Mouse (Mus musculus) kidney, postnatal 0 days (tissue): ENCODE measurements around the gene 4930469K13Rik. TPM values are rescaled to one million over a fixed set of nuclear protein-coding genes. Genes with fewer than 3 reads are reported as not detected.

Experiments
- ATAC-seq: fragments of 200-750 bp; cut with Nextera tagmentation; replicated peaks from 2 replicates; pipeline ENCODE4 v1.8.0; 2017; ENCODE audit warnings: low read depth, moderate number of reproducible peaks, moderate TSS enrichment, moderate library complexity; ENCODE audit not compliant: low FRiP score
- DNase-seq: peaks from one replicate; pipeline ENCODE4 v3.0.0-alpha.2; 2016; ENCODE audit warnings: low spot score
- H3K27ac ChIP-seq: fragments of 300-500 bp; sonication (generic); 2 replicates; pipeline ENCODE4 v1.5.1; 2014; ENCODE audit warnings: mild to moderate bottlenecking
- H3K27me3 ChIP-seq: fragments of 300-500 bp; sonication (generic); 2 replicates; pipeline ENCODE4 v1.6.1; 2014; ENCODE audit warnings: low read length, mixed read lengths; ENCODE audit not compliant: insufficient read depth
- H3K36me3 ChIP-seq: fragments of 300-500 bp; sonication (generic); 2 replicates; pipeline ENCODE4 v1.6.1; 2014; ENCODE audit warnings: low read length, mixed read lengths; ENCODE audit not compliant: insufficient read depth
- H3K4me1 ChIP-seq: fragments of 300-500 bp; sonication (generic); replicated peaks from 2 replicates; pipeline ENCODE4 v1.6.1; 2014; ENCODE audit warnings: antibody characterized with exemption, low read length, mixed read lengths; ENCODE audit not compliant: insufficient read depth
- H3K4me2 ChIP-seq: fragments of 300-500 bp; sonication (generic); 2 replicates; pipeline ENCODE4 v1.6.1; 2014; ENCODE audit warnings: mild to moderate bottlenecking, low read length, moderate library complexity, mixed read lengths
- H3K4me3 ChIP-seq: fragments of 300-500 bp; sonication (generic); replicated peaks from 2 replicates; pipeline ENCODE4 v1.5.1; 2014; ENCODE audit warnings: low read depth, low read length
- H3K9ac ChIP-seq: fragments of 300-500 bp; sonication (generic); 2 replicates; pipeline ENCODE4 v1.6.1; 2014; ENCODE audit warnings: low read depth, low read length
- H3K9me3 ChIP-seq: fragments of 300-500 bp; sonication (generic); replicated peaks from 2 replicates; pipeline ENCODE4 v1.6.1; 2016; ENCODE audit warnings: low read length, inconsistent platforms, mixed read lengths
- CTCF ChIP-seq: IDR thresholded peaks from 2 replicates; pipeline ENCODE4 v1.5.1; 2016; ENCODE audit warnings: antibody characterized with exemption, low read depth, mild to moderate bottlenecking, moderate library complexity
- WGBS: fragments of 180-500 bp; shearing (Covaris S2); extraction: QIAGEN DNeasy Blood & Tissue Kit; methylation state at CpG from one replicate; pipeline ENCODE4 v1.1.7; 2014; 5-methylcytosine and 5-hydroxymethylcytosine counted together
- polyA plus RNA-seq: library from polyadenylated mRNA; unstranded; fragments of >200 nt; fragmentation: Nextera tagmentation; extraction: Ambion mirVana; gene quantifications from 2 replicates; pipeline ENCODE4 v1.2.1, GENCODE M21; 2015

4930469K13Rik gene
- polyA plus RNA-seq, 1 experiment from 2014 or later: not detected

DNA sequence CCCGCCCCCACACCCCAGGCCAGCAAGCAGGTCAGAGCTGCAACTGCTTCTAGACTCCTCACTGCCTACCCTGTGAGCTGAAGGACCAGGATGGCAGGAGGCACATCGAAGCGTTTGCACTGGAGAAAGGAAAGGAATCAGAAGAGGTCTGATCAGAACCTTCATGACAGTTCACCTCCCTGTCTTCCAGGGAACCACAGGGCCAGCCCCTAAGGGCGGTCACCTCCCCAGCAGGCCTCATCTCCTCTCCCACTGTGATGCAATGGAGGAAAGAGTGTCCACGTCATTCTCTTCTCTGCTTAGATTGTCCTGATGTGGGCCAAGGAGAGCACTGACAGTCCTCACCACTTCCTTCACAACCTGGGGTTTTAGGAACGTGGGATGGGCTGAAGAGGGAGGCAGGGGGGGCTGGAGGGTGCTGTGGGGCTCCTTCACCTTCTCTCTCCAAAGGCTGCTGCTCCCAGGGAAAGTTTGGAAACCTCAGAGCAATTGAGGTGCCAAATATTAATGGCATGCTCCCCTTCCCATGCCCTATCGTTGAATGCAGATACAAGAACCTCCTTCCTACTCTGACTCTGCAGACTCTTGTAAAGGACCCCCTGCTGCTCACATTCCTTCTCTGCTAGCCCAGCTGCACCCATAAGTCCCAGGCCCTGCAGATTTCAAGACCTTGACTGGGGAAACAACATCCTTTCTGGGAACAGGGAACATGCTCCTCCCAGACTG, 88.1 kb downstream of the 4930469K13Rik start:
- DNase-seq (no peak), ATAC-seq (no peak)
- 71% methylated on average over 7 of the region's 7 CpGs for WGBS
- Histone ChIP-seq H3K4me2 (no peak overlapping the region), H3K4me3 (no peak overlapping the region), H3K9ac (no peak overlapping the region), H3K27me3 (no peaks in the 10 kb centered on the region), H3K27ac (no peak overlapping the region), H3K9me3 (no peaks in the 10 kb centered on the region), H3K36me3 (no peaks in the 10 kb centered on the region), H3K4me1 (no peaks in the 10 kb centered on the region)
- TF ChIP-seq CTCF: no peak

DNA sequence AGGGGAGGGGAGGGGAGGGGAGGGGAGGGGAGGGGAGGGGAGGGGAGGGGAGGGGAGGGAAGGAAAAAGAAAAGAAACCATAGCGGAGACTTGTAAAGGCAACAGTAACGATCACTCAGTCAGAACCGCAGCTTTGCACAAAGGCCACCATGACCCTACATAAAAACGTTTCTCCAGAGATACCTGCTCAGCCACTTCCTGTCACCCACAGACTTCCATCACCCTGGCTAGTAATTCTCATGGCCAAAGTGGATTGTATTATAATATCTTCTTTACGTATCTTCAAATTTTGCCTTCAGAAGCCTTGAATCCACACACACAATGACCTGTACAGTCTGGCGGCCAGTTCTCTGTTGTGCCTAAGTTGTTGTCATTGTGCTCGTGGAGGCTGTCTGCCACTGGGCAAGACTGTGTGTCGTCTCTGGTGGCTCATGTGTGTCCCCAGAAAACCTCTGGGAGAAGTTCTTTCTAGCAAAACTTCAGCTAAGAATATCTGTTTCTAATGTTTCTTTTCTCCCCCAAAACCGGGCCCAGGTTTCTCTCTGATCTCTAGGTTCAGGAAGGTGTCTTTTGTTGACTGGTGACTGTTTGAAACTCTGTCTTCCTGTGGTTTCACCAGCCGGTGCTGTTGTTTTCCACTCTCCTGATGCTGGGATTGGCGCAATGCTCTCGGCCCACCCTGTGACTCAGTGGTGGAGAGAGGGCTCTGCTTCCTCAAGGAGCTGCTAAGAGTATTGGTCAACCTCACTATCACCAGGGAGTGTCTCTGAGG, 88.9 kb downstream of the 4930469K13Rik start:
- H3K27ac ChIP-seq: no peak overlapping the region
- no peak for ATAC-seq
- 76% methylated on average over 12 of the region's 12 CpGs for whole genome bisulfite sequencing

DNA sequence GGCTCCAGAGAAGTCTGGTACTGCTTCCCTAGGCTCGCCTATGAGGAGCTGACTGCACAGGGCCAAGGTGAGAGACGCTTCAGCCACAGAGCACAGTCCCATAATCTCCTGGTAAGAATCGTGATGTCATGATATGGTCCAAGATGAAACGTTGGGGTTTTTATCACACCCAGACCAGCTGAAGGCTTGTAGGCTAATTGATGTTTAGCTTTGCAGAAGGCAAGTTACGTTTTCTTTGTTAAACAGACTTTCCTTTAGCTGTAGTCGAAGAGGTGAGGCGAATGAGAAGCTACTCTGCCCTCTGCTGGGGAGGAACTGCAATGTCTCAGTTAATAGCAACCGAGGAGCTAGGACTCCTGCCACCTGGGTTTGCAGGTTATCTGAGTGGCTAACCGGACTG, 89.7 kb downstream of the 4930469K13Rik start:
- TF ChIP-seq CTCF: peak; percentile 80
- H3K27ac ChIP-seq: no peak overlapping the region
- no peak for ATAC-seq

More for the DNA sequence above, 88.9 kb downstream of the 4930469K13Rik start:
- Histone ChIP-seq H3K9ac (no peak overlapping the region), H3K4me1 (no peaks in the 10 kb centered on the region), H3K4me3 (no peak overlapping the region), H3K9me3 (no peaks in the 10 kb centered on the region), H3K4me2 (no peak overlapping the region), H3K36me3 (no peaks in the 10 kb centered on the region), H3K27me3 (no peaks in the 10 kb centered on the region)
- no peak for DNase-seq
- TF ChIP-seq CTCF: no peak

DNA sequence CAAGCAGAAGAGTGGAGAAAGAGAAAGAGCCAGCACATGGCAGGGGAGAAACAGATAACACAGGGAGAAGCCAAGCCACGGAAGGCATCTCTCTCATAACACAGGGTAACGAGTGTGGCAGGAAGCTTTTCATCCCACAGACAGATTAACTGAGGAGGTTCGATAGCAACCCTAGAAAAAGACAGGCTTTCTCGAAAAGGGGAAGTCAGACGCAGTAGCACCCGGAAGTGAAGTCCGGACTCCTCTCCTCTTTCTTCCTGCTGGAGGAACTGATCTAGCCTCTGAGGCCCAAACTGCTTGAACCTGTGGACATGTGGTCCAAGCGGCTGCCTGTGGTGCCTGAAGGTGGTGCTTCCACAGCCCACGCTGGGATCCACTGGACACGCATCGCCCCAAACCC, 90.1 kb downstream of the 4930469K13Rik start:
- Histone ChIP-seq H3K27ac (no peak overlapping the region), H3K4me1 (no peaks in the 10 kb centered on the region), H3K27me3 (no peaks in the 10 kb centered on the region), H3K4me2 (no peak overlapping the region), H3K36me3 (no peaks in the 10 kb centered on the region), H3K4me3 (no peak overlapping the region), H3K9me3 (no peaks in the 10 kb centered on the region), H3K9ac (no peak overlapping the region)
- DNase-seq (no peak), ATAC-seq (no peak)
- no peak for TF ChIP-seq CTCF
- WGBS: 90% methylated on average over 11 of the region's 11 CpGs

More for the DNA sequence above, 89.7 kb downstream of the 4930469K13Rik start:
- 46% methylated on average over 9 of the region's 9 CpGs for WGBS
- DNase-seq: peak; percentile 75
- Histone ChIP-seq H3K27me3 (no peaks in the 10 kb centered on the region), H3K4me1 (no peaks in the 10 kb centered on the region), H3K36me3 (no peaks in the 10 kb centered on the region), H3K4me2 (no peak overlapping the region), H3K9me3 (no peaks in the 10 kb centered on the region), H3K4me3 (no peak overlapping the region), H3K9ac (no peak overlapping the region)

DNA sequence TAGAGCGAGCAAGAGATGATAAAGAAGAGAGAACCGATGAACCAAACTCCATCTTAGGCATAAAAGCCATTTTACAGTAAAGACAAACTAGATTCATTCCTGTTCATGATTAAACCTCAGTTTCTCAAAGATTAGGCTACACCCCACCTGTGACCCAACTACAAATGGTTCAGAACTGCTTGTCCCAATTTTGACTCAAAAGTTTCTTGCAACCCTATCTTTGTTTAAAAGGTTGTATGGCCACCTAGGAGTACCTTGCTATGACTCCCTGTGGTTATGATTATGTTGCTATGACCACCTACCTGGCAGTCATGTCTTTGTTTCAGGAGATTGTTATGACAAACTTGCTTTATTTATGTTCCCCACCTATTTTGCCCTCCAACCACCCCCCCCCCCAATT, 90.7 kb downstream of the 4930469K13Rik start:
- Histone ChIP-seq H3K4me1 (no peaks in the 10 kb centered on the region), H3K27me3 (no peaks in the 10 kb centered on the region), H3K27ac (no peak overlapping the region), H3K9me3 (no peaks in the 10 kb centered on the region), H3K4me3 (no peak overlapping the region), H3K4me2 (no peak overlapping the region), H3K36me3 (no peaks in the 10 kb centered on the region), H3K9ac (no peak overlapping the region)
- ATAC-seq (no peak), DNase-seq (no peak)
- 91% methylated on average over 2 of the region's 2 CpGs for WGBS
- TF ChIP-seq CTCF: no peak

DNA sequence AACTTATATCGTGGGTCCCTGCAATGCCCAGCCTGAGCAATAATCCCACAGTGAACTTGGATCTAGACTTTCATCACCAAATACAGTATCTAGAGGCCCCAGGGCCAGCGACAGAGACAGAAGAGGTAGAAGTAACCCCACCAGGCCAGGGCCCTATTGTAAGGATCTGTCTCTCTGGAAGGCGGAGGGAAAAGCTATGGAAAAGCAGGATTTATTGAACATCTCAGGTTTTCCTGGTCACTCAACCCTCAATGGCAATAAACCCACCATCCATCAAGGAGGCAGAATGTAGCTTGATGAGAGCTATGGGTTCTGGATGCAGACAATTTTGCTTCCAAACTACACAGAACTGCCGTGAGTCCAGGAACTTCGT, 95.8 kb downstream of the 4930469K13Rik start:
- DNase-seq: no peak
- ATAC-seq: no peak
- no peak for TF ChIP-seq CTCF
- Histone ChIP-seq H3K4me1 (no peaks in the 10 kb centered on the region), H3K27me3 (no peaks in the 10 kb centered on the region), H3K9ac (no peak overlapping the region), H3K4me3 (no peak overlapping the region), H3K4me2 (no peak overlapping the region), H3K9me3 (no peaks in the 10 kb centered on the region), H3K36me3 (no peaks in the 10 kb centered on the region), H3K27ac (no peak overlapping the region)
- WGBS: 71% methylated on average over 5 of the region's 5 CpGs
